20 mouse cellular contexts compared by ENCODE assay signal in the genomic region with DNA sequence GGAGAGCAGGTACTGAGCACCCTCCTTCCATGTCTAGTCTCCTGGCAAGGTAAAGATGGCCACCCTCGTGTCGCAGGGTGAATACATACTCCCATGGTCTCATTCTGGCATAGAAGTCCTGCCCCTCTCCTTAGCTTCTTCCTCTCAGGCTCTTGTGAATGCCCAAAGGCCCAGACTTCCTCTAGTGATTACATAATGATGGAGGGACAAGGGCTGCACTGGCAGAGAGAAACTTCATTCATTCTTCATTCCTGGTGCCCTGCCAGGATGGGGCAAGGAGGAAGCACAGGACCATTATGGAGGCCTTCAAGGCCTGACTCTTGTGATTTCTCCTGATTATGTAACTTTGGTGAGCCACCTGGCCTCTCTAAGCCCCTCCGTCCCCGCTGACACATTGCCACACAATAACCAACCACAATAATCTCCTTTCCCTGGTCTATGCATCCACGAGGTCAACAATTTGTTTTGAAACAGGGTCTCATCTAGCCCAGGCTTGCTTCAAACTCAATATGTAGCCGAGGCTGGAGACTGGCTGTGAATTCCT. TPM values are rescaled to one million over a fixed set of nuclear protein-coding genes. Genes with fewer than 3 reads are reported as not detected.
DNase-seq lines count a peak whose midpoint lies in the region; ATAC-seq and TF ChIP-seq lines count a peak whose summit lies in the region.
"Had no signal": no experiment of that assay in that cellular context is flagged by ENCODE, and none has a peak within 500 bp of the region (broad histone marks: within the 10 kb centered on the region; RNA-seq: fewer than 3 reads in every experiment).

No protein-coding gene starts in this region.

- H3K27me3 ChIP-seq in cerebellum, adult 2 months (ENCODE audit: control insufficient read depth, insufficient read depth, low read length) = no peaks in the 10 kb centered on the region
- H3K27me3 ChIP-seq in hindbrain, embryonic 13.5 days = peaks cover 70% of the 10 kb centered on the region
- no peaks in the 10 kb centered on the region for H3K27me3 ChIP-seq in hindbrain, postnatal 0 days (ENCODE audit: insufficient read depth, low read length)
- H3K27me3 ChIP-seq in midbrain, embryonic 13.5 days = peaks cover 47% of the 10 kb centered on the region
- peaks cover 26% of the 10 kb centered on the region; the same call in 1 of the 2 replicates for H3K27me3 ChIP-seq in midbrain, embryonic 15.5 days (replicated peaks)

- no peak for TF ChIP-seq POLR2A in cerebellum, adult 2 months (IDR thresholded peaks at IDR 0.05; ENCODE audit: borderline replicate concordance, insufficient read depth, low read length)

- WGBS in cerebellum, adult 2 months = 65% methylated on average over 6 of the region's 6 CpGs
- WGBS in hindbrain, embryonic 13.5 days = 76% methylated on average over 6 of the region's 6 CpGs
- 61% methylated on average over 6 of the region's 6 CpGs for WGBS in hindbrain, postnatal 0 days
- 72% methylated on average over 6 of the region's 6 CpGs for WGBS in midbrain, embryonic 13.5 days
- WGBS in midbrain, embryonic 15.5 days = 67% methylated on average over 6 of the region's 6 CpGs

- no peak for TF ChIP-seq CTCF in cerebellum, adult 2 months (IDR thresholded peaks at IDR 0.05; ENCODE audit: borderline replicate concordance, insufficient read depth, low read depth, low read length)
- no peak for TF ChIP-seq CTCF in hindbrain, postnatal 0 days (IDR thresholded peaks at IDR 0.05; ENCODE audit: low read depth)

- no peak overlapping the region for H3K4me2 ChIP-seq in hindbrain, embryonic 13.5 days
- H3K4me2 ChIP-seq in hindbrain, postnatal 0 days (ENCODE audit: low read depth, low read length) = no peak overlapping the region
- no peak overlapping the region for H3K4me2 ChIP-seq in midbrain, embryonic 13.5 days (replicated peaks)
- no peak overlapping the region for H3K4me2 ChIP-seq in midbrain, embryonic 15.5 days
- H3K4me2 ChIP-seq: embryonic facial prominence, embryonic 13.5 days; heart, embryonic 13.5 days; limb, embryonic 12.5 days had no signal

- no peak overlapping the region for H3K9ac ChIP-seq in hindbrain, embryonic 13.5 days
- no peak overlapping the region for H3K9ac ChIP-seq in hindbrain, postnatal 0 days (replicated peaks; ENCODE audit: low read length)
- H3K9ac ChIP-seq in midbrain, embryonic 13.5 days (replicated peaks) = no peak overlapping the region
- no peak overlapping the region for H3K9ac ChIP-seq in midbrain, embryonic 15.5 days
- H3K9ac ChIP-seq: embryonic facial prominence, embryonic 13.5 days; heart, embryonic 13.5 days; limb, embryonic 12.5 days; liver, embryonic 14.5 days had no signal

- DNase-seq in cerebellum, adult 2 months = peak in 1 of 2 experiments; percentile 33
- no peak for DNase-seq in cerebellum, adult 8-10 months
- DNase-seq in hindbrain, postnatal 0 days (ENCODE audit: low spot score) = no peak
- DNase-seq in layer of hippocampus, adult 9-10 months (ENCODE audit: low spot score) = no peak

- ATAC-seq in hindbrain, embryonic 13.5 days (ENCODE audit: low FRiP score) = 0 out of 2 replicates have a peak, but pooled peaks have one; percentile 11
- ATAC-seq in hindbrain, postnatal 0 days = no peak
- ATAC-seq in midbrain, embryonic 13.5 days = peak; percentile 41
- no peak; the same call in 1 of the 2 replicates for ATAC-seq in midbrain, embryonic 15.5 days (replicated peaks)
- ATAC-seq in megakaryocyte, adult 5-6 weeks (ENCODE audit: poor library complexity, severe bottlenecking) = 0 out of 2 replicates have a peak, but pooled peaks have one; percentile 2

- H3K9me3 ChIP-seq in hindbrain, embryonic 13.5 days = 0 out of 2 replicates have a peak, but pooled peaks cover 5% of the 10 kb centered on the region
- H3K9me3 ChIP-seq in hindbrain, postnatal 0 days (ENCODE audit: low read length) = no peaks in the 10 kb centered on the region
- no peaks in the 10 kb centered on the region; the same call in 1 of the 2 replicates for H3K9me3 ChIP-seq in midbrain, embryonic 13.5 days
- H3K9me3 ChIP-seq in midbrain, embryonic 15.5 days = no peaks in the 10 kb centered on the region
- H3K9me3 ChIP-seq: embryonic facial prominence, embryonic 13.5 days; G1E; heart, embryonic 13.5 days; limb, embryonic 12.5 days had no signal

- H3K27ac ChIP-seq in cerebellum, adult 2 months (ENCODE audit: insufficient read depth, low read length) = peak overlapping the region; percentile 77
- no peak overlapping the region for H3K27ac ChIP-seq in hindbrain, embryonic 13.5 days
- no peak overlapping the region for H3K27ac ChIP-seq in hindbrain, postnatal 0 days
- no peak overlapping the region for H3K27ac ChIP-seq in midbrain, embryonic 13.5 days
- H3K27ac ChIP-seq in midbrain, embryonic 15.5 days = no peak overlapping the region
- H3K27ac ChIP-seq: embryonic facial prominence, embryonic 13.5 days; heart, embryonic 13.5 days; limb, embryonic 12.5 days; liver, embryonic 14.5 days had no signal

- no peak overlapping the region for H3K4me3 ChIP-seq in cerebellum, adult 2 months (replicated peaks; ENCODE audit: insufficient read depth, low read depth, low read length)
- H3K4me3 ChIP-seq in hindbrain, embryonic 13.5 days = no peak overlapping the region
- no peak overlapping the region for H3K4me3 ChIP-seq in hindbrain, postnatal 0 days (ENCODE audit: low read length)
- H3K4me3 ChIP-seq in midbrain, embryonic 13.5 days (replicated peaks) = no peak overlapping the region
- H3K4me3 ChIP-seq in midbrain, embryonic 15.5 days = no peak overlapping the region
- H3K4me3 ChIP-seq: embryonic facial prominence, embryonic 13.5 days; heart, embryonic 13.5 days; limb, embryonic 12.5 days had no signal

- H3K36me3 ChIP-seq in hindbrain, embryonic 13.5 days = no peaks in the 10 kb centered on the region
- no peaks in the 10 kb centered on the region for H3K36me3 ChIP-seq in hindbrain, postnatal 0 days (ENCODE audit: insufficient read depth, low read length)
- H3K36me3 ChIP-seq in midbrain, embryonic 13.5 days = no peaks in the 10 kb centered on the region
- H3K36me3 ChIP-seq in midbrain, embryonic 15.5 days (replicated peaks) = no peaks in the 10 kb centered on the region
- H3K36me3 ChIP-seq: embryonic facial prominence, embryonic 13.5 days; G1E; heart, embryonic 13.5 days; limb, embryonic 12.5 days had no signal

- peaks cover 9% of the 10 kb centered on the region for H3K4me1 ChIP-seq in cerebellum, adult 2 months (ENCODE audit: control insufficient read depth, insufficient read depth, low read length)
- H3K4me1 ChIP-seq in hindbrain, embryonic 13.5 days (replicated peaks) = no peaks in the 10 kb centered on the region
- no peaks in the 10 kb centered on the region for H3K4me1 ChIP-seq in hindbrain, postnatal 0 days (ENCODE audit: insufficient read depth, low read length)
- H3K4me1 ChIP-seq in midbrain, embryonic 13.5 days (replicated peaks) = no peaks in the 10 kb centered on the region
- H3K4me1 ChIP-seq in midbrain, embryonic 15.5 days = no peaks in the 10 kb centered on the region
- H3K4me1 ChIP-seq: embryonic facial prominence, embryonic 13.5 days; heart, embryonic 13.5 days; limb, embryonic 12.5 days had no signal

RNA-seq across cellular contexts. Expression of gene Fam241b, which starts 38.8 kb away (rescaled TPM):
- polyA plus RNA-seq in cerebellum, adult 2 months (2012; rRNA removed) = 71.8 and 74.2 TPM in 2 replicates
- polyA plus RNA-seq in hindbrain, embryonic 13.5 days (2015; fragmentation: Nextera tagmentation; extraction: Ambion mirVana) = 111 and 113 TPM in 2 replicates
- total RNA-seq in hindbrain, postnatal 0 days (2014; rRNA removed) = 92.9 and 97.9 TPM in 2 replicates
- polyA plus RNA-seq in hindbrain, postnatal 0 days (2015; fragmentation: Nextera tagmentation; extraction: Ambion mirVana) = 143 and 152 TPM in 2 replicates
- 110 and 118 TPM in 2 replicates for polyA plus RNA-seq in midbrain, embryonic 13.5 days (2015; fragmentation: Nextera tagmentation; extraction: Ambion mirVana)
- 194 and 204 TPM in 2 replicates for polyA plus RNA-seq in midbrain, embryonic 15.5 days (2015; fragmentation: Nextera tagmentation; extraction: Ambion mirVana)
- total RNA-seq in megakaryocyte, adult 5-6 weeks (2015) = not detected in 2 replicates
- not detected in 2 replicates for total RNA-seq in megakaryocyte, adult 5-6 weeks (2017)

RNA-seq across cellular contexts. Expression of gene Tspan15, which starts 48.5 kb away (rescaled TPM):
- polyA plus RNA-seq in cerebellum, adult 2 months (2012; rRNA removed) = 51.2 and 55.0 TPM in 2 replicates
- 20.6 and 22.1 TPM in 2 replicates for polyA plus RNA-seq in hindbrain, embryonic 13.5 days (2015; fragmentation: Nextera tagmentation; extraction: Ambion mirVana)
- total RNA-seq in hindbrain, postnatal 0 days (2014; rRNA removed) = 30.8 and 38.3 TPM in 2 replicates
- 20.4 and 21.4 TPM in 2 replicates for polyA plus RNA-seq in hindbrain, postnatal 0 days (2015; fragmentation: Nextera tagmentation; extraction: Ambion mirVana)
- 15.0 and 18.7 TPM in 2 replicates for polyA plus RNA-seq in midbrain, embryonic 13.5 days (2015; fragmentation: Nextera tagmentation; extraction: Ambion mirVana)
- 21.1 and 23.4 TPM in 2 replicates for polyA plus RNA-seq in midbrain, embryonic 15.5 days (2015; fragmentation: Nextera tagmentation; extraction: Ambion mirVana)
- 0.20 and 0.80 TPM in 2 replicates for total RNA-seq in megakaryocyte, adult 5-6 weeks (2015)
- 0.18 and 0.24 TPM in 2 replicates for total RNA-seq in megakaryocyte, adult 5-6 weeks (2017)
- polyA plus RNA-seq: inflammation-experienced regulatory T-cells, adult 6 months had no signal

RNA-seq across cellular contexts. Expression of gene Neurog3, which starts 49.7 kb away (rescaled TPM):
- 0.13 and 0.18 TPM in 2 replicates for polyA plus RNA-seq in cerebellum, adult 2 months (2012; rRNA removed)
- 0.30 and 0.65 TPM in 2 replicates for polyA plus RNA-seq in hindbrain, embryonic 13.5 days (2015; fragmentation: Nextera tagmentation; extraction: Ambion mirVana)
- total RNA-seq in hindbrain, postnatal 0 days (2014; rRNA removed) = not detected in 2 replicates
- not detected in 2 replicates for polyA plus RNA-seq in hindbrain, postnatal 0 days (2015; fragmentation: Nextera tagmentation; extraction: Ambion mirVana)
- 0.48 and 0.65 TPM in 2 replicates for polyA plus RNA-seq in midbrain, embryonic 13.5 days (2015; fragmentation: Nextera tagmentation; extraction: Ambion mirVana)
- 0.13 and 0.19 TPM in 2 replicates for polyA plus RNA-seq in midbrain, embryonic 15.5 days (2015; fragmentation: Nextera tagmentation; extraction: Ambion mirVana)
- total RNA-seq in megakaryocyte, adult 5-6 weeks (2015) = not detected in 2 replicates
- total RNA-seq in megakaryocyte, adult 5-6 weeks (2017) = not detected in 2 replicates
- total RNA-seq: adrenal gland, postnatal 14 days; G1E; gastrocnemius, postnatal 10 days; heart, adult 18-20 months; heart, postnatal 25 days; layer of hippocampus, postnatal 14 days had no signal
- polyA plus RNA-seq: embryonic facial prominence, embryonic 13.5 days; G1E; heart, embryonic 13.5 days; inflammation-experienced regulatory T-cells, adult 6 months; limb, embryonic 12.5 days; lung, embryonic 16.5 days had no signal

Comparison
In these comparisons a context has a peak if more than half of its experiments do, and no peak if none do; other contexts are left out.
1. ATAC-seq: peak in hindbrain, embryonic 13.5 days (single experiment), midbrain, embryonic 13.5 days (single experiment) and megakaryocyte, adult 5-6 weeks (single experiment); none in hindbrain, postnatal 0 days (single experiment) and midbrain, embryonic 15.5 days (single experiment).